Mouse (Mus musculus): Measurements from ENCODE around the gene Med12l.

GRCm38 (mm10) chr3:59243384-59243783, 237.8 kb downstream of the Med12l start:
- TF ChIP-seq CTCF (IDR thresholded peaks at IDR 0.05; ENCODE audit: borderline replicate concordance, insufficient read depth, low read depth, low read length) (no peak), POLR2A (IDR thresholded peaks at IDR 0.05; ENCODE audit: borderline replicate concordance, insufficient read depth, low read length) (no peak)

Data from cerebellum, adult 2 months (tissue).